Mouse (Mus musculus): ENCODE measurements around the gene Smap1.

The Smap1 gene

DNA sequence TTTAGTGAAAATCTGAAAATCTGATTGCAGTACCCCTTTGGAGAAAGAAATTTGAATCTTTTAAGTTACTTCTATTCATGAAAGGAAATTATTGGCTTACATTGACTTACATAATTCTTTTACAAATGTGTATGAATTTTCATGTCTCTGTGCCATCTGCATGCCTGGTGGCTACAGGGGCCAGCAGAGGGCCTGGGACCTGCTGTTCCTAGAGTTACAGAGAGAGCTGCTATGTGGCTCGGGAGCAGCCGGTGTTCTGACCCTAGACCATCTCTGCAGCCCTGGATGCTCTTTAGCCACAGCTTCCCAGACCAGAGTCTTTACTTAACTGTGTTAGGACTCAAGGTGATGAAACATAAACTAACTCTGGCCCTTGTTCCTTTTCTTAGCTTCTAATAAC is 1.8 kb downstream of the Smap1 start:
- DNase-seq (ENCODE audit: low read depth, low spot score): peak; percentile 23

GRCm38 (mm10) chr1:23919086-23919485 is 3.0 kb downstream of the Smap1 start:
- DNase-seq (ENCODE audit: low read depth, low spot score): no peak

DNA sequence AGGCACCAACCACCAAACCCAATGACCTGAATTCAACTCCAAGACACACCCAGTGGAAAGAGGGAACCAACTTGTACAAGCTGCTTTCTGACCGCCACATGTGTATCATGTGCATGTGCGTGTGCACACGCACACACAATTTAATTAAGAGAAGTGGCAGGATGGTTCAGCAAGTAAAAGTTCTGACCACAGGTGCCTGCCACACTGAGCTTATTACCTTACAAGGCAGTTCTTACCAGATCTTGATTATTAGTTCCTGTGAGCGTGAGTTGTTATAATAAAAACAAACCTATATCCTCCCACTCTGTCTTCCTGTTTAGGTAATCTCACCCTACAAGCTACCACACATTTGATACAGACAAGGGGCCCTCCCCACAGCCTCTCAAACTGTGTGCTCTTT is 6.6 kb downstream of the Smap1 start:
- DNase-seq (ENCODE audit: low read depth, low spot score): no peak

DNA sequence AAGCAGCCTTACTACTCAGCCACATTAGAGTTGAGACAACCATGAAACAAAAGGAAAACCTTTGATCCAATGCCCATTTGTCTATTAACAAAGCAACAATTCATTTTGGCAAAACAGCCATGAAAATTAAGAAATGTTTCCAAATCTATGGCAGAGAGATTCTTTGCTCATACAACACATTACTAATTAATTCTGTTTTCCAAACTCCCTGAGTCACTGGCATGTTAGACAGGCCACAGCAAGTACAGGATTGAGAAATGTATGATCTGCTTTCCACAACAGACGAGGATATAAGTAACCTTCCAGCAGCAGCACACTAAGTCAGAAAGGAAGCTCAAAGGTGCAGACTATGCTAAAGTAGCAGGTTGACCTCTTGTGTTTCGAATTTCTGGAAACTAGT is 9.1 kb downstream of the Smap1 start:
- no peak for DNase-seq (ENCODE audit: low read depth, low spot score)

- DNase-seq (ENCODE audit: low read depth, low spot score): no peak
Measured at GRCm38 (mm10) chr1:23906082-23906481, 16.0 kb downstream of the Smap1 start.

- DNase-seq (ENCODE audit: low read depth, low spot score): no peak
Measured at GRCm38 (mm10) chr1:23903340-23903739, 18.8 kb downstream of the Smap1 start.

DNA sequence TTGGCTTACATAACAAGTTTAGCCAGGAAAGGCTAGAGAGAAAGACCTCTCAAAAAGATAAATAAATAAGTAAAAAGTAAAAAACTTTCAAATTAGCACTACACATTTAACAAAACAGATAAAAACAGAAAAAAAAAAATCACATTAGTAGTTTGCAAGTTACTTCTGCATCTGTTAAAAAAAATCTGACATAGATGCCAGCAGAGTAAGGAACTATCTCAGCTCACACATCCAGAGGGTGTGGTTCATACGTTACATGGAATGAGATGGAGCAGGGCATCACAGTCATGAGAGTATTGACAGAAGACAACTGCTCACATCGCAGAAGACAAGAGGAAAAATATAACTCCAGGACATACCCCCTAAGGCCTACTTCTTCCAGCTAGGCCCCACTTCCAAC is 19.4 kb downstream of the Smap1 start:
- no peak for DNase-seq (ENCODE audit: low read depth, low spot score)

DNA sequence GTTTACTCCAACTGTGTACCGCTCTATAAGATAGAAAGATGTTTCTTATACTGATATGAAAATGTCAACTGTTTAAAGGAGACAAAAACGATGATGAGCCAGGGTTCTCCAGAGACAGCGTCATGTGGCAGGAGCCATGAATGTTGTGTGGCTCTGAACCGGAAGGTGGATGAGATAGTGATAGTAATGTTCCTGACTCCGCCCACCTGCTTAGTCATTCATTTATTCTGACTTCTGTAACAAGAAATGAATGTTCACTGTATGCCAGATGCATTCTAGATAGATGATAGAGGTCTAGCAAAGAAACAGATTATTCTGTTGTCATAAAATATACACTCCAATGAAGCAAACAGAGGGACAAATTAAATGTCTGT is 22.5 kb downstream of the Smap1 start:
- no peak for DNase-seq (ENCODE audit: low read depth, low spot score)

DNA sequence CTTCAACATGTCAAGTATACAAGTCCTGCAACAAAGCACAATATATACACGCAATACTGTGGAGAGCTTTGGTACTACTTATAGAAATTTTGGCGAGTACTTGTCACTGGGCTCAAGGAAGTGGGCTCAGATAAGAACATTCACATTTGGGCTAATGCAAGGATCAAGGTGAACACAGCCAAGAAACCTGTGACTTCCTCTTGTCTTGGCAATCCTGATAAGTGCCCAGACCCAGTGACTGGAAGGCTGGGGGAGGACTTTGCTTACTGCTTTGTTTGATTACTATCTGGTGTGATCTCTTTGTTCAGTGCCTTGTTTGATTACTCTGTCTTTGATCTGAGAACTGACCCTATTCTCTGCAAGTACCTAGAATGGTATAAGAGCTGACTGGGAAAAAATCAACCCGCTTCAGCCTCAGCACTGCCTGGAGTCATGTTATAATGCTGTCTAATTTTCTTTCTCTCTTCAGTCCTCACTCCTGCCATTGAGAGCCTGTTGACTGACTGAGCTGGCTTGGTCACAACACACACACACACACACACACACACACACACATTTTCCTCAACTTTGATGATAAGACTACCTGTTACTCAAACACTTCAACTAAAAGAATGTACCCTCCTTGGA is 23.0 kb downstream of the Smap1 start:
- no peak for DNase-seq (ENCODE audit: low read depth, low spot score)

- DNase-seq (ENCODE audit: low read depth, low spot score): peak; percentile 34
Measured at GRCm38 (mm10) chr1:23892072-23892471, 30.0 kb downstream of the Smap1 start.

GRCm38 (mm10) chr1:23884914-23885313 is 37.2 kb downstream of the Smap1 start:
- DNase-seq (ENCODE audit: low read depth, low spot score): no peak

DNA sequence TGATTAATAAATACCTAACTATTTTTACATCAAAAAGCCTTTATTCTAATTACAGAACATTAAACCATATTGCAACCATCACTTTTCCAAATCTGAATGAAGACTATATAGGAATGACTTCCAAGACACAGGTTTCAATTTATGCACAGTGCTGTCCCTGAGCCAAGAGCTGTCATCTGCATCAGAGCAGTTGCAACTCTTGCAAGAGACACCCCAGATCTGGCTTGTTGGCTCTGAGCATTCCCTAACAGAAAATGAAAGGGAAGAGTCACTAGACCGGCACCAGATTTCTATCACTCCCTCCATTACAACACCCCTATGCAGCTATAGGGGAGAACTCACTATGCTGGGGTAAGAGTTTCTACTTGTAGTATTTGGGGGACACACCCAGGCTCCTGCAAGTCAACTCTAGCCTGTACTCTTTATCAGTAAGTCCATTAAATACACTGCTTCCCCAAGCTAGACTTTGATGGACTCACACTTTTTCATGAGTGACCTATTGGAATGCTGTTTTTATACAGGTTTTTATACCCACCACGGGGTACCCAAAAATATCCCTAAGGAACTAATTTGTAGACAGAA is 37.9 kb downstream of the Smap1 start:
- no peak for DNase-seq (ENCODE audit: low read depth, low spot score)

- DNase-seq (ENCODE audit: low read depth, low spot score): no peak
Measured at GRCm38 (mm10) chr1:23882681-23883080, 39.4 kb downstream of the Smap1 start.

DNA sequence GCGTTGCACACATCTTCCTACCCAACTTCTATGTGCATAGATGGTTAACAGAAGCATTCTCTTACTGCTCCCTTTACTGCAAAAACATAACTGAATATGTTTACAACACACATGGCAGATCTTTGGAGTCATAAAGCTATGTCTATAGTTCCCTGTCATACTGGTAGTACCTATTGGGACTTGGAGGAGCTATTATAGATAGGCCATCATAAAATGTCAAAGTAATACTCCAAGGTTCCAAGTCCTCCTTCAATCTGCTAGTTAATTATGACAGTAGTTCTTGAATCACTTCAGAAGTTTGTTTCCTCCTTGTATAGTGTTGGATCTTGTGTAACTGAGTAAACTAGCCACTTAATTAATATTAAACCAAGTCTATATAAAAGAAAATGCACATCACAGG is 49.9 kb downstream of the Smap1 start:
- DNase-seq (ENCODE audit: low read depth, low spot score): no peak

GRCm38 (mm10) chr1:23867350-23867862 is 54.7 kb downstream of the Smap1 start:
- no peak for DNase-seq (ENCODE audit: low read depth, low spot score)

GRCm38 (mm10) chr1:23865566-23865965 is 56.6 kb downstream of the Smap1 start:
- no peak for DNase-seq (ENCODE audit: low read depth, low spot score)

- DNase-seq (ENCODE audit: low read depth, low spot score): no peak
Measured at GRCm38 (mm10) chr1:23860944-23861343, 61.2 kb downstream of the Smap1 start.

- DNase-seq (ENCODE audit: low read depth, low spot score): no peak
Measured at GRCm38 (mm10) chr1:23855623-23856022, 66.5 kb downstream of the Smap1 start.

DNA sequence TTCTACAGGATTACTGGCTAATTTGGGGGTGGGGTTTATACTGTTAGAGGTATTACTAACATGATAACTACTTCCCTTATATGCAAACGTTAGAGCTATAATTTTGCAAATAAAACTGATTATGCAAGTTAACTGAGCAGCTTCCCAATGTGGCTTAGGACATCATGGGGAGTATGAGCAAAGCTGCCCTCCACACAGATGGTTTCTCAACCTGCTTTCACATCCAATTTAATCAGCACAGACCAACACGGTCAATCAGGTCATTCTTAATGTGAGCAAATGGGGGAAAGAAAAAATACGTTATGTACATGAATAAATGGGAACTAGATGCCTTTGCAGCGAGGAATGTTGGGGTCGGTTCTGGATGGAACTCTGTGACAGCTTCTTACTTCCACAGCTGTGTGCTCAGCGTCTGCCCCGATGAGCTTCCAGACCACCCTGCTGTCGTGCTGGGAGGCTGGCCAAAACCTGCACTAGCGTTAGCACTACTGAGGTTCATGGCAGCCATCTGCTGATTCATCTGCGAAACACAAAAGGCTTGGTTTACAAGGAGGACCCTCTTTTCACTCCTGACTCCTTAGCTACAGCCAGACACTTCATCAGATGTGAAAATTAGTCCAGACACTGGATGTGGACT is 76.0 kb downstream of the Smap1 start:
- no peak for DNase-seq (ENCODE audit: low read depth, low spot score)

DNA sequence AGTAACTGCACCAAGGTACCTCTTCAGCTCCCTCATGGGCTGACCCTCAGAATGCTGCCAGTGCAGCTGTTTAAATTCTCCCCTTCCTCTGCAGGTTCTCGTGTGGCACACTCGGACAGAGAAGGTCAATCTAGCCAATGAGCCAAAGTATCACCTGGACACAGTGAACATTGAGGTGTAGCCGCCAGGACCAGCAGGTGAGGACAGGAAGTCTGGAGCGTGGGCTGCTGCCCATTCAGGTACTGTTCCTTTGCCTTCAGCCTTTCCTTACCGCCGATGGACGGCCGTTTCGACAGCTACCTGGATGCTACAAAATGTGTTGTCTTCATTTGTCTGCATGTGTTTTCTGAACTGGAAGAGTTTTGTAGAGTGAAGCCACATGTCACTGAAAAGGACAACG is 77.1 kb downstream of the Smap1 start:
- DNase-seq (ENCODE audit: low read depth, low spot score): no peak

DNA sequence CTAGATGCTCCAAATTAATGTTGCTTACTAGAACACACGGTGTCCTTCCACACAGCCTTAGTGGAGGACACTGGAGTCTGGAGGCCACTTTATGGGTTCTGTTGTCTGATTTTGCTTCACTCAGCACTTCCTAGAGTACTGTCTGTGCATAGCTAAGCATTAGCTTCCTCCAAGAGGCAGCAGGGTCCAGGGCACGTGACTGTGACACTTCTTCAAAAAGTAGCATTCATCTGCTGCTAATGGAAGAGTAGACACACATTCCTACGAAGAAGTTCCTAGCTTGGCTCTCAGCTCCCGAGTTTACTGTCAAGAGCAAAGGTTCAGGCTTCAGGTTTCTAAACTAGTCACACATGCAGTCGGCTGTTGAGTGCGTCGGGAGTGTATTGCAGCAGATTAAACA is 78.3 kb downstream of the Smap1 start:
- no peak for DNase-seq (ENCODE audit: low read depth, low spot score)

DNA sequence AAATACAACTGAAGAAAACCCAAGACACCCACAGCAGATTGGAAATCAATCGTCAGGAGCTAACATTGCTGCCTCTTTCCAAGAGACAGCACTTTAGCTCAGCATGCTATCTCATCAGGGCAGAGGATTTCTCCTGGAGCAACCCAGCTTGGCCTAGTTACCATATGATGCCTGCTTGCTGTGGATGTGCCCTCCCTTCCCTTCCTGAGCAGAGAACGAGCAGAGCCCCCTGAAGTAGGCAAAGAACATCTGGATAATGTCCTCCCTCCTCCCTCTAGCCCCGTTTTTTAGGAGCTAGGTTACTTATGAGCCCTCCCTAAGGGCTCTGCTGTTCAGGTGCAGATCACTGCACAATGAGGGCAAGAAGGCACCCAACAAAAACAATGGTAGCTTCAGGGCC is 79.5 kb downstream of the Smap1 start:
- no peak for DNase-seq (ENCODE audit: low read depth, low spot score)

DNA sequence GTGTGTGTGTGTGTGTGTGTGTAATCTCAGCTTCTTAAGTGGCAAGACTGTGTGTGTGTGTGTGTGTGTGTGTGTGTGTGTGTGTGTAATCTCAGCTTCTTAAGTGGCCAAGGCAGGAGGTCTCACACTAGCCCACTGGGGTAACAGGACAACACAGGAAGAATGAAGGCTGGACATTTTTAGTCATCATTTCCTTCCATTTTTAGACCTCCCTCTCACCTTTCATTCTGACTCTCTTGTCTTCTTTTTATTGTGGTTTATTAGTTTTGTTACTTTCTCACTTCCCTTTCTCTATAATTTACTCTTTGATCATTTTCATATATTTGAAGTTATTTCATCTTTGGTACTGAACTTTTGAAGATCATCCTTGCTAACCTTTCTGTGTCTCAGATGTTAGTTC is 81.2 kb downstream of the Smap1 start:
- no peak for DNase-seq (ENCODE audit: low read depth, low spot score)
